Mouse (Mus musculus) mouse embryonic stem cell (cell line): ENCODE measurements around the gene Cd68.

Experiments
- in situ Hi-C, 2 experiments: fragments of 300-500 bp; cut with MboI; formaldehyde crosslinking; loops; 1 replicate in 1 of 2; 3 replicates in 1 of 2; pipeline ENCODE4 v1.14.3; 2019 to 2020; ENCODE audit warnings: low sequenced_read_pairs in 2 of 2, low pct_unique_long_range_greater_than_20kb in 1 of 2, mixed read lengths in 1 of 2; ENCODE audit not compliant: unreplicated experiment in 1 of 2

Cd68 gene

DNA sequence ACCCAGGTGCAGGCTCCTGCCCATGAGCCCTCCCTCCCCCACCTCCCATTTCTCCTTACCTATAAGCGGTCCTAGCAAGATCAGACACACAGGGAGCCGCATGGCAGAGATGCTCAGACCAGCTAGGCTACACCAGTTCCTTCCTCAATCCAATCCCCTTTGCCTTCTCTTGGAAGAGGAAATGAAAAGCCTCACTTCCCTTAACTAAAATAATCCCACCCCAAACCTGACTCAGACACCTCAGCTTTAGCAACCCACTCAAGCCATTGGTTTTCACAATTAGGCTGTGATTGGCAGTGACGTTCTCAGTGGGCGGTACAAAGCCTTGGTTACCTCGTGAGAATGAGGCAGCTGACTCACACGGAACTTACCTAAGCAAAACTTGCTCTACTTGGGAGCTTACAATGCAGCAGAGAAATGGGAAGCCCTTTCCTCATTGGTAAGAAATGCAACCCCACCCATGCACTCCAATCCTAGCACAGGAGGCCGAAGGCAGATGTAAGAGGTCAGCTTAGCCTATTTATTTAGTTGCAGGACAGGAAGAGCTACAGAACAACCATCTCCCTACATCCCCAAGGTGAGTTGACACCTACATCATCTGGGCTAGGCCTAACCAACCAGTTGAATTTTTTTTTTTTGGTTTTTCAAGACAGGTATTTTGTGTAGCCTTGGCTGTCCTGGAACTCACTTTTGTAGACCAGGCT, at the start of gene Cd68:
TSS of gene Cd68 (minus strand) at position 193 of the 704 bp plus-strand sequence.
- in situ Hi-C loops: no loop called here

DNA sequence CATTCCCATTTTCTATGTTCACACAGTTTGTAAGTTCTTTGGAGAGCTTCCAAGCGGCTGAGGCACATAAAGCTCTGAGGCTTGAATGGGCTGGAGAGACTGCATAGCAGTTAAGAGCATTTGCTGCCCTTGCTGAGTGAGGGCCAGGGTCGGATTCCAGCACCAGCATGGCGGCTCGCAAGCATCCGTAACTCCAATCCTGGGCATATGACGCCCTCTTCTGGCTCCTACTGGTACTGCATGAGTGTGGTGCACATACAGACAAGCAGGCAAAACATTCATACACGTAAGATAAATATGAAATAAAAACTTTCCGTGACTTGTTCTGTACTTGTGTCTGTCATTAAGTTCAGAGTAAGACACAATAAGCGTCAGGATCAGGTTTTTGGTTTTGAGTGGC, 49.5 kb upstream of the Cd68 start:
- in situ Hi-C loops: loop anchor here (5.0 to 25.0 kb wide), 4 partner anchors 33 to 303 kb away; partner anchors contain the start of genes Fxr2 (in 2 of the 2), Senp3 (in 2 of the 2), Dnah2 (in 1 of the 2) and Kdm6b (in 1 of the 2)

DNA sequence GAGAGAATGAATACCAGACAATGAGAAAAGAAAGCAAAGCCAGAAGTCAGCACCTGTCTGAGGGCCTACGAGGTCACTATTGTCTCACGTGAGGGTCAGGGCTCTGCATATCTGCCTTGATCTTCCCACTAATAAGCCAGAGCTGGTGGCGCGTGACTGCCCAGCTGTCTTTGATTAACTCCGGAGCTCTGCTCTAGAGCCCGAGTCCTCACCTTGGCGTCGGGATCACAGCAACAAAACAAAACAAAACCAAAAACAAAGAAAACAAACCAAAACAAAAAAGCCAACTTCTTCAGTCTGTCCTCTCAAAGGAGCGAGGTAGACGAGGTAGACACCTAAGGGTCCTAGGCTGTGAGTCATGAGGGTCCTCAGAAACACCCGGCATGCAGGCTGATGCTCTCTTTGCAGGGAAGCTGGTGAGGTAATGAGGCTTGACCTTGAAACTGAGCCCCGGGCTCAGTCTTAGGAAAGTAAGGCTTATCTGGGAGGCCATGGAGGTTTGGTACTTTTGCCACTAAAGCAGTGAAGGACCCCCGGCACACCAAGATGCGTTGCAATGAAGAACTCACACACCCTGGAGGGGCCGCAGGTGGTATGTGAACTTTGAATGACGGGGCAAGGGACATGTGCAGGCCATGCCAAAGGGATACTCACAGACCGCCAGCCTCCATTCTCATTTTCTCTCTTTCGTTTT, 48.8 kb upstream of the Cd68 start:
- in situ Hi-C loops: loop anchor here (5.0 to 25.0 kb wide), 4 partner anchors 32 to 302 kb away; partner anchors contain the start of genes Fxr2 (in 2 of the 2), Senp3 (in 2 of the 2), Dnah2 (in 1 of the 2) and Kdm6b (in 1 of the 2)

DNA sequence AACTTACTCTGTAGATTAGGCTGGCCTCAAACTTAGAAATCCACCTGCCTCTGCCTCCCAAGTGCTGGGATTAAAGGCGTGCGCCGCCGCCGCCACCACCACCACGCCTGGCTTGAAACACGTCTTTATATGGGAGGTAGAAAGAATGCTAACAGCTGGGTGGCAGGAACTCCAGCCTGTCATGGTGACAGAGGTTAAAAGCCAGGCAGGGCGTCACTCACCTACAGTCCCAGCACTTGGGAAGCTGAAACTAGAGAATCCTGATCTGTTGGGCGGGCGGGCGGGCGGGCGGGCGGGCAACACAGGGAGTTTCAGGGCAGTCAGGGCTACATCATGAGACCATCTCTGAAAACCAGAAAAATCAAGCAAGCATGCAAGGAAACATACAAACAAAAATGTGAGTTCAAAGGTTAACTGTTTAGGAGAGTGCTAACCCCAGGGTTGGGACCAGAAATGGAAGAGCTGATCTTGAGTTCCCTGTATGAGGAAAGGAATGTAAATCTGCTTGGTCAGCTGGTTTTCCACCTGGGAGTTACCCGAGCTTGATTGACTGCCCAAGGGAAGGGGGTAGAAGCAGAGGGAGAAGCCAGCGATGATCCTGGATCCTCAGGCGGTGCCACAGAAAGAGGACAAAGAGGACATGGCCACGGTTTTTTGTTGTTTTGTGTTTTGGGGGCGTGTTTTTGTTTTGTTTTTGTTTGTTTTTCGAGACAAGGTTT, 47.2 kb upstream of the Cd68 start:
- in situ Hi-C loops: loop anchor here (10.0 to 25.0 kb wide), 3 partner anchors 78 to 301 kb away; partner anchors contain the start of genes Fxr2 (in 2 of the 2), Dnah2 (in 1 of the 2) and Kdm6b (in 1 of the 2)

DNA sequence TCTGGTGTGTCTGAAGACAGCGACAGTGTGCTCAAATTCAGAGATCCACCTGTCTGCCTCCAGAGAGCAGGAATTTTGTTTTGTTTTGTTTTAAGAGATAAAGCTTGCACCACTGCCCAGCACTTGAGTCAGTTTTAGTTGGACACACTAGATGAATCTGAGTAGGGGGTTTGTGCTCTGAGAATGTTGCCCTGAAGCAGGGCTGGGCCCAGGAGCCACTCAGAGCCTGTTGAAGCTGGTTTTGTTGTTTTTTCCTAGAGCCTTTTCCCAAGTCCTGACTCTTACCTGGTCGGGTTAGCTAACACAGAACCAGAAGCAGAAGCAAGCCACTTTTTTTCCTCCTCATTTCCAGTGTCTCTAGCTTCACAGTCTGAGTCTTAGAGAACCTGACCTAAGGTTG, 45.1 kb upstream of the Cd68 start:
- in situ Hi-C loops: loop anchor here (10.0 to 25.0 kb wide), 3 partner anchors 76 to 299 kb away; partner anchors contain the start of genes Fxr2 (in 2 of the 2), Dnah2 (in 1 of the 2) and Kdm6b (in 1 of the 2)

DNA sequence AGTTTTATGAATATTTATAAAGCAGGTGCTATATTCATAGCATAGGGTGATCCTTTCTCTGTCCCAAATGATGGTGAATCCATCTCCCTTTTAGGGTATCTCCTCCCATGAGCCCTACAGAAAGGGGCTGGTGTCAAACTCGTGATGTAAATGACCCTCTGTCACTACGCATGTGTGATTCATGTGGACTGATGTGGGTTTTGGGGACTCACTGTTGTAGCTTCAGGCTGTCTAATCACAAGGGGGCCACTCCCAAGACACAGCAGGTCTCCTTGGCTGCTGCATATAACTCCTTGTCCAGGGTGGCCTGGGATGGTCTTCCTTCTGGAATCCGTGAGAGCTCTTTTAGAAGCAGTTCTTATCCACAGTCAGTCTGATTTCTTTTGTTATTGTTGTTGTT, 44.5 kb upstream of the Cd68 start:
- in situ Hi-C loops: loop anchor here (10.0 to 25.0 kb wide), 3 partner anchors 76 to 298 kb away; partner anchors contain the start of genes Fxr2 (in 2 of the 2), Dnah2 (in 1 of the 2) and Kdm6b (in 1 of the 2)

DNA sequence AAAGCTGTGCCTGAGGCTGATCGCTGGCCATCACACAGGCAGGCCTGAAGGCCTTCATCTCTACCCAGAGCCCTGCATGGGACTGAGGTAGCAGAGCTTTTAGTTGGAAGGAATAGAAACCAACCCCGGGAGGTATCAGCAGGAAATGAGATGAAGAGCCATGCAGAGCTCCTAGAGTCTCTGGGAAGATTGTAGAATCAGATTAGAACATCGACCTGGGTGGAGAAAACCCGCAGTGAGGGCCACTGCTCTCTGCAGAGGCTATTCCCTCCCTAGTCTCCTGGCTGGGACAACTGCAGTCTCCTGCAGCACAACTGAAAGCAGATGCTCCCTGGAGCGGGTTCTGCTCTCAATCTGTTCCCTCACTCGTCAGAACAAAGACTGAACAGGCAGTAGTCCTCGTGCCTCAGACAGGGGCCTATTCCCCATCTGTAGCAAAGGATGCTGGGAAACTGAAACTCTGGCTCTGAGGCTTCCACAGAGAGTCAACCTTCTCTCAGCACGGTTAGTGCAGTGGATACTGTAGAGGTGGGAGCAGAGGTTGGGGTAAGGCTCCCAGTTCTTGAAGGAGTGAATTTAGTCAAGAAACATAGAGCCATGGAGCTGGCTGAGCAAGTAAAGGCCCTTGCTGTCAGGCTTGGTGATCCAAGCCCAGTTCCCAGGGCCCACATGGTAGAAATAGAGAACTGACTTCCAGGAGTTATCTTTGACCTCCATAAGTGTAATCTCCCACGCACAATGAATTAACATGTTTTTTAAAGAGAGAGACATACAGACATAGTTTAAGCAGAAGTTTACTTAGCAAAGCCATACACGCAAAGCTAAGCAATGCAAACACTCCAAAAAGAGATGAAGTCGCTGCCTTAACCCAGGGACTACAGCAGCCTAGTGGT, 43.8 kb upstream of the Cd68 start:
- in situ Hi-C loops: loop anchor here (10.0 to 25.0 kb wide), 3 partner anchors 75 to 297 kb away; partner anchors contain the start of genes Fxr2 (in 2 of the 2), Dnah2 (in 1 of the 2) and Kdm6b (in 1 of the 2)

DNA sequence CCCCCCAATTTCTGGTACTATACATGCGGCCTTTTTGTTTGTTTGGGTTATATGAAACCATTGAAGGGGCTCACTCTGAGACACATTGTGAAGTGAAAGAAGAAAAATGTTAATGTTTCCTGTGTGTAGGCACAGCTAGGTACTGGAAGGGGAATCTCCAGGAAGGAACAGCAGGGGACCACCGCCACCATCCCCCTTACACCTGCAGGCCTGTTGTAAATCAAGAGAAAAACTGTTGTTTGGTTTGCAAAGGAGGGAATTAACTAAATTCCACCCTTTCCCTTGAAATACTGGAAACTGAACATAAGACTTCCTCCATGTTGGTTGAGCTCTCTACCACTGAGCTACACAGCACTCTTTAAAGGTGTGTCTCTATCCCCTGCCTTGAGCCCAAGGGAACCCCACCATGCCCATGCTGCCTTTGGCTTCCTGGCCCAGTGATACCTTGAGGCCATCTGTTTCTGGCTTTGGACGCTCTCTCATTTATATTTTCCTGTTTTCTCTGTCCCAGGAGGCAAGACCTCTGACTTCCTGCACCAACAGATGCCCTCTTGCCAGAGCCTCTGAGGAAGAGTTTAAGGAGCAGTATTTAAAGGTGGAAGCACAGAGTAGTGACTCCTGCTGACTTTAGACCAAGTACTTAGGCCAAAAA, 42.8 kb upstream of the Cd68 start:
- in situ Hi-C loops: loop anchor here in 1 of 2 experiments (25.0 kb wide), 1 partner anchor 296 kb away; the partner anchor contains the start of gene Kdm6b

DNA sequence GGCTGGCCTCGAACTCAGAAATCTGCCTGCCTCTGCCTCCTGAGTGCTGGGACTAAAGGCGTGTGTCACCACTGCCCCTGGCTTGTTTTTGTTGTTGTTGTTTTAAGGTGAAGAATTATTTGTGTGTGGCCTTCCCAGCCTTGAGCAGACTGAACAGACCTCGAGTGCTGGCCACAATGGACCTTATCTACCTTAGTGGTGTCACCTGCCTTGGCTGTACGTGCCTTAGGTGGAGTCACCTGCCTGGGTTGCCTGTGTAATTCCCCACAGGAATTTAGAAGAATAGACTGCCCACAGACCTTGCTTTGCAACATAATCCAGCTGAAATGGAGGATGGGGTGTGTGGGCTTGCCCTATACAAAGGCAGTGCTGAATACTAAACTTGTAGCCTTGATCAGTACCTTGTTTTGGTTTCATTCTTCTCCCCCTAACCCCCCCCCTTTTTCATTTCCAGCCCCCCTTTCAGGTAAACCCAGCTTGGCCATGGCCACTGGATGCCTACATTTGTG, 42.0 kb upstream of the Cd68 start:
- in situ Hi-C loops: loop anchor here in 1 of 2 experiments (25.0 kb wide), 1 partner anchor 296 kb away; the partner anchor contains the start of gene Kdm6b

DNA sequence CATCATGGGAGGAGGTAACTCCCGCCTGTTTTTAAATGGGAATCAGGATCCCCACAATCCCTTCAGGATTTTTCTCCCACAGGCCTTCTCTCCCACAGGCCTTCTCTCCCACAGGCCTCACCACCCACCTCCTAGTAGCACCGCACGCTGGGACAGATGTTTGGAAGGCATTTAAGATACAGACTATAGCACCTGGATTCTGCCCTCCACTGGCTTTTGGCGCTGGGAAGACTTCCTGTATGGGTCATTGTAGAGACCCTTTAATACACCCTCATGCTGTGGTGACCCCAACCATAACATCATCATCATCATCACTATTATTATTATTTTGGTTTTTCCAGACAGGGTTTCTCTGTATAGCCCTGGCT, 41.5 kb upstream of the Cd68 start:
- in situ Hi-C loops: loop anchor here in 1 of 2 experiments (25.0 kb wide), 1 partner anchor 295 kb away; the partner anchor contains the start of gene Kdm6b

DNA sequence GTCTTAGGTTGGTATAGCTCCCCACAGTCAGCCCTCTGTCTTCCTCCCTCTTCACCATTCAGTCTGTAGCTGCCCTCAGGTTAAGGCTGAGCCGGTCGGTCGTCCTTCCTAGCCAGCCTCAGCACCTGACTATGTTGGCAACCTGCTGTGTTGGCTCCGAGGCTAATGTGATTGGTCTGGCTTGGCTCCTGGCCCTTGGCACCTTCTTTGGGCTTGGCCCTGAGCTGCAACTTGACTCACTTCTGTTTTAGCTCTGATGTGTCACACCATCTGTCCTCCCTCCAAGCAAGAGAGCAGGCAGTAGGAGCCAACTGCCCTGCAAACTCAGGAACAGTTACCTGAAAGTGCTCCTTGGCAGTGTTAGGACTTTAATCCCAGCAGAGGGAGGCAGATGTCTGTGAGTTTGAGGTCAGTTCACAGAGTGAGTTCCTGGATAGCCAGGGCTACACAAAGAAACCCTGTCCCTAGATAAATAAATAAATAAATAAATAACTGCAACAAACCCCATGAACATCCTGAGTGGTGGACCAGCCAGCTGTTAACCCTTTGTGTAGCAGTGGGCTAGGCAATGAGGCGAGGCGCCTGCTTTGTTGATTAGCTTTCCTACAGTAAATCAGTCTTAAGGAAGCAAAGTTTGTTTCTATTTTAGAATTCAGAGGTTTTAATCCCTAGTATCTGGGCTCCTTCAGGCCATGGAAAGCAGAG, 41.0 kb upstream of the Cd68 start:
- in situ Hi-C loops: loop anchor here in 1 of 2 experiments (25.0 kb wide), 1 partner anchor 295 kb away; the partner anchor contains the start of gene Kdm6b

DNA sequence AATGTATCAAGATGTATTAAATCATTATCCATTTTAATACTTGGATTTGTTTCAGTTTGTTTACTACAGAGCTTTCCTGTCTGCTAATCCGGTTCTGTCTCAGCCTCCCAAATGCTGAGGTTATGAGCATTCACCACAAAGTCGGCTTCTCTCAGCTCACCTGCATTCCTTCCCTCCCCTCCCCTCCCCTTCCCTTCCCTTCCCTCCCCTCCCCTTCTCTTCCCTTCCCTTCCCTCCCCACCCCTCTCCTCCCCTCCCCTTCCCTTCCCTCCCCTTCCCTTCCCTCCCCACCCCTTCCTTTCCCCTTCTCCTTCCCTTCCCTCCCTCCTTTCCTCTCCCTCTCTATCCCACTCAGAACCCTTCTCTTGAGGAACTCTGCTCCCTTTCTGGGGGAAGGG, 38.7 kb upstream of the Cd68 start:
- in situ Hi-C loops: loop anchor here in 1 of 2 experiments (25.0 kb wide), 1 partner anchor 292 kb away; the partner anchor contains the start of gene Kdm6b

DNA sequence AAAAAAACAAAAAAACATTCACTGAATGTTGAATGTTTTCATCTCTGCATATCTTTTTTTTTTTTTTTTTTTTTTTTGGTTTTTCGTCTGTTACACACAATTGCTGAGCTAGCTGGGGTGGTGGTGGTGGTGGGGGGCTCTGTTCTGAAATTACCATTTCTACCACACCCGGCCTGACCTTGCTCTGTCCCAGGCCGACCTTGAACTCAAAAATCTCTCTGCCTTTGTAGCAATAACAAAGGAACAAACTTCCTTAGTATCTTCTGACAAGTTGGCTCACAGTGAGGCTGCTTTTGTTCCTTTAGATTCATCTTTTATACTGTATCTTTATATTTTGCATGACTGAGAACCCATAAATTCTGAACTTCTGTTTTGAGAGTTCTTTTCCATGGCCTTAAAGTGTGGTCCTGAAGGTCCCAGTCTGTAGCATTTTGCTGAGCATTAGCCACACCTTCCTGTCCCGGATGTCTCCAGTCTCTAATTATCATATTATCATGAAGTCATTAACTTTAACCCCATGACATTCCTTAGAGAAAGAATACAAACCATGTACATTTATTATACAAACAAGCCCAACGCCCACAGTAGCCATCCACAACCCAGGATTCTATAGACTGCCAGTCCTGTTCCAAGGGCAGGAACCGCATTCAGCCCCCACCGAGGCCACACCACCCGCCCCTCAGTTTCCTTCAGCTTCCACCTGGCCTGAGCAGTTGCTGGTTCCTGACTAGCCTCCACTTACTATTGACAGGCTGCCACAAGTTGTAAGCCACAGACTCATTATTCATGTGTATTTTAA, 38.1 kb upstream of the Cd68 start:
- in situ Hi-C loops: loop anchor here in 1 of 2 experiments (25.0 kb wide), 1 partner anchor 292 kb away; the partner anchor contains the start of gene Kdm6b

DNA sequence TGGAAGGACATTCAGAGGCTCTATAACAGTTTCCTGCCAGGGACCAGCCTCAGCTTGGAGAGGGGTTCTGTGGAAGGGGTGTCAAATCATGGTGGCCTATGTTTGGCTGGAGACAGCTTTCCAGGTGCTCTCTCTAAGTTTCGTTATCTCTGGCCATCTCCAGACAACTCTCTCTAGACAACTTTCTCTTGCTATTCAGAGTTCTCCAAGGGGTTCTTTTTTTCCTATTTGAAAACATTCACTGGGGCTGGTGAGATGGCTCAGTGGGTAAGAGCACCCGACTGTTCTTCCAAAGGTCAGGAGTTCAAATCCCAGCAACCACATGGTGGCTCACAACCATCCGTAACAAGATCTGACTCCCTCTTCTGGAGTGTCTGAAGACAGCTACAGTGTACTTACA, 37.4 kb upstream of the Cd68 start:
- in situ Hi-C loops: loop anchor here in 1 of 2 experiments (25.0 kb wide), 1 partner anchor 291 kb away; the partner anchor contains the start of gene Kdm6b

DNA sequence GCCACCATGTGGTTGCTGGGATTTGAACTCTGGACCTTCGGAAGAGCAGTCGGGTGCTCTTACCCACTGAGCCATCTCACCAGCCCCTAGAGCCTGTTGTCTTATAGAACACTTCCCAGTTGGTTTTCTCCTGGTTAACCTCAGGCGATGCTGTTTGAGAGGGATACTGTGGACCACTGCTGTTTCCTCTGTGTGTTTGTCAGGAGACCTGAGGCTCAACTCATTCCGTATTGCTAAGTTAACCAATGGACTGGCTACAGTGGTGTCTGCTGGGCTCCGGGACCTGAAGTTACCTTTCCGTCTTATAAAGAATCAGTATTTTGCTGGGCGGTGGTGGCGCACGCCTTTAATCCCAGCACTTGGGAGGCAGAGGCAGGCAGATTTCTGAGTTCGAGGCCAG, 36.9 kb upstream of the Cd68 start:
- in situ Hi-C loops: loop anchor here in 1 of 2 experiments (25.0 kb wide), 1 partner anchor 291 kb away; the partner anchor contains the start of gene Kdm6b
